Mouse (Mus musculus) E14TG2a.4 (cell line): ENCODE results near the gene Rps8.

Experiments
- CTCF ChIP-seq: conservative IDR thresholded peaks from 2 replicates; pipeline ENCODE4 v1.5.1; 2014; ENCODE audit warnings: low read length
- NANOG ChIP-seq: IDR thresholded peaks from 2 replicates; pipeline ENCODE4 v1.6.1; 2014; ENCODE audit warnings: borderline replicate concordance, low read length, mixed read lengths

GRCm38 (mm10) chr4:117127991-117128686 lies 27.9 kb downstream of the Rps8 start:
- no peak for TF ChIP-seq CTCF
- TF ChIP-seq NANOG, result no peak
